Mouse (Mus musculus): ENCODE data around the gene Npcd. TPM values are rescaled to one million over a fixed set of nuclear protein-coding genes. Genes with fewer than 3 reads are reported as not detected.

The Npcd gene
- polyA plus RNA-seq, 1 experiment from 2014 or later: not detected

DNA sequence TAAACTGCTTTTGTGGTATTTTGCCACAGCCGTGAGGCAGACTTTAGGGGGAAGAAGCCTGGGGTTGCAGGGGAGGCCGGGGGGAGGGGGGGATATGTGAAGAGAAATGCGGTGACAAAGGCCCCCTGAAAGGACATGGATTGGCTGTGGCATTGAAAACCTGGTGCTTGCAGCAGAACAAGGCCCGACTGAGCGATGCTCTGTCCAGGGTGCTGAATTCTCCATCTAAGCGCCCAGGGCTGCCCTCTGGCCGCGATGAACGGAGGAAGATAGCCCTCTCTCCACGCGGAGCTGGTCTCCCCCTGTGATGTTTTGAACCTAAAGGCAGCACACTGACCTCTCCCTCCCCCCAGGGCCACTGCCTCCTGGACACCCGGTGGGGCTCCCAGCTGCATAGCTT lies 42.5 kb downstream of the Npcd start:
- WGBS: 0% methylated on average over 12 of the region's 12 CpGs
- Histone ChIP-seq H3K27ac (replicated peaks in 1 of 2; ENCODE audit: control insufficient read depth in 1 of 2, insufficient read depth in 1 of 2, low read depth in 2 of 2, low read length in 2 of 2) (no peak overlapping the region), H3K36me3 (ENCODE audit: control insufficient read depth, insufficient read depth, low read length) (no peaks in the 10 kb centered on the region), H3K27me3 (ENCODE audit: control insufficient read depth, insufficient read depth, low read length) (peaks cover 16% of the 10 kb centered on the region), H3K4me1 (ENCODE audit: control insufficient read depth in 2 of 2, insufficient read depth in 2 of 2, low read length in 2 of 2) (no peaks in the 10 kb centered on the region), H3K4me2 (ENCODE audit: low read length) (no peak overlapping the region), H3K9ac (ENCODE audit: low read length) (no peak overlapping the region), H3K9me3 (ENCODE audit: control insufficient read depth, low read length) (no peaks in the 10 kb centered on the region), H3K4me3 (ENCODE audit: control insufficient read depth in 1 of 2, insufficient read depth in 1 of 2, low read depth in 1 of 2, low read length in 2 of 2) (no peak overlapping the region)
- no peak for ATAC-seq (ENCODE audit: insufficient number of reproducible peaks, insufficient read depth, low FRiP score, low read depth)

DNA sequence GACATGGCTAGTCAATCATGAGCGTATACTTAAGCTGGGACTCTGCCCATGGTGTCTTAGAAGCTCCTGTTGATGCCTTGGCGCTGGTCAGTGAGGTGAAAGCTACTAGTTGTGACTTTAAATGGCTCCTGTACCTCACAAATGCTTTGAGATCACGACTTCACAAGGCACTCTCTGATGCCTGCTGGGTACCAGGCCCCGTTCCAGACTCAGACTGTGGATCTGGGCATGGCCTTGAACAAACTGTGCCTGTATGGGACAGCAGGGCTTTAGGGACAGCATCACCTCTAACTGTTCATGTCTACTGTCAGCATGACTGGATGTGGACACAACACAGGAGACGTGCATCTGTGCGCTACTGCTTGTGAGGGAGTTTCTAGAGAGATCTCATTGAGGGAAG lies 43.1 kb downstream of the Npcd start:
- Histone ChIP-seq H3K9me3 (ENCODE audit: control insufficient read depth, low read length) (no peaks in the 10 kb centered on the region), H3K4me2 (ENCODE audit: low read length) (no peak overlapping the region), H3K36me3 (ENCODE audit: control insufficient read depth, insufficient read depth, low read length) (no peaks in the 10 kb centered on the region), H3K27me3 (ENCODE audit: control insufficient read depth, insufficient read depth, low read length) (peaks cover 16% of the 10 kb centered on the region), H3K27ac (replicated peaks in 1 of 2; ENCODE audit: control insufficient read depth in 1 of 2, insufficient read depth in 1 of 2, low read depth in 2 of 2, low read length in 2 of 2) (no peak overlapping the region), H3K4me3 (ENCODE audit: control insufficient read depth in 1 of 2, insufficient read depth in 1 of 2, low read depth in 1 of 2, low read length in 2 of 2) (no peak overlapping the region), H3K9ac (ENCODE audit: low read length) (no peak overlapping the region), H3K4me1 (ENCODE audit: control insufficient read depth in 2 of 2, insufficient read depth in 2 of 2, low read length in 2 of 2) (no peaks in the 10 kb centered on the region)
- no peak for ATAC-seq (ENCODE audit: insufficient number of reproducible peaks, insufficient read depth, low FRiP score, low read depth)
- WGBS: 80% methylated on average over 6 of the region's 6 CpGs

DNA sequence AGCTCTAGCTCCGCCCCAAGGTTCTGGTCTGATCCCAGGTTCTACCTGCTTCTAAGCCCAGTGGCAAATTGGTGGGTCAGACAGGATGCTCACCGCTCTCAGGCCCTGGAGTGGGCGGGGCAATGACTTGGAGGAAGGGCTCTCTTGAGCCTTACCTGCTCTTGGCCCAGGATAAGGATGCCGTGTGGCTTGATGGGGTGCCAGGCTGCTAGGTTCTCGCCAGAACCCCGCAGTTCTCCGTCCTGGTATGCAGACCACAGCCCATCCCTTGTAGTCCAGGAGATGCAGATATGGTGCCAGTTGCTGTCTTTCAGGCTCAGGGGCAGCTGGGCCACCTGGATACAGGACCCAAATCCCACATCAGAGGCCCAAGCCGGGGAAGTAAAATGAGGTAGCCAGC lies 43.9 kb downstream of the Npcd start:
- 44% methylated on average over 8 of the region's 8 CpGs for WGBS
- no peak overlapping the region for H3K4me3 ChIP-seq (ENCODE audit: control insufficient read depth in 1 of 2, insufficient read depth in 1 of 2, low read depth in 1 of 2, low read length in 2 of 2)
- no peaks in the 10 kb centered on the region for H3K4me1 ChIP-seq (ENCODE audit: control insufficient read depth in 2 of 2, insufficient read depth in 2 of 2, low read length in 2 of 2)
- H3K36me3 ChIP-seq (ENCODE audit: control insufficient read depth, insufficient read depth, low read length): no peaks in the 10 kb centered on the region
- H3K27ac ChIP-seq (replicated peaks in 1 of 2; ENCODE audit: control insufficient read depth in 1 of 2, insufficient read depth in 1 of 2, low read depth in 2 of 2, low read length in 2 of 2): no peak overlapping the region
- peaks cover 23% of the 10 kb centered on the region for H3K27me3 ChIP-seq (ENCODE audit: control insufficient read depth, insufficient read depth, low read length)
- no peak for ATAC-seq (ENCODE audit: insufficient number of reproducible peaks, insufficient read depth, low FRiP score, low read depth)
- no peak overlapping the region for H3K4me2 ChIP-seq (ENCODE audit: low read length)
- no peaks in the 10 kb centered on the region for H3K9me3 ChIP-seq (ENCODE audit: control insufficient read depth, low read length)
- no peak overlapping the region for H3K9ac ChIP-seq (ENCODE audit: low read length)

DNA sequence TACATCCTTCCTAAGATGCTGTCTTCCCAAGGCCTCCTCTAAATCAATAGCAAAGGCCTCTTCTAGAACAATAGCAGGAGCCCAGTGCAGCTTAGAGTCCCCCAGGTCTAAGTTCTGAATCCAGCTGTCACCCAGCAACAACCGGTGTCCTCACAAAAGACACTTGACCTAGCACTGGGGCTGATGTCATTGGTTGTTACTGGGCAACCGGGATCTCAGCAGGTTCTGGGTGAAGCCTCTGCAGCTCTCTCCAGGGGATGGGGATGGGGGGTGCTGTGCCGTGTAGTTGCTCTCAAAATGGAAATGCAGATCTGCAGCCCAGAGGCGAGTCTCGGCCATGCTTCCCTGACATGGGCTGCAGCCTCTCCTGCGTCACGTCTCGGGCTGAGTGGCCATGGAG lies 46.2 kb downstream of the Npcd start:
- no peak for ATAC-seq (ENCODE audit: insufficient number of reproducible peaks, insufficient read depth, low FRiP score, low read depth)
- H3K9me3 ChIP-seq (ENCODE audit: control insufficient read depth, low read length): no peaks in the 10 kb centered on the region
- H3K36me3 ChIP-seq (ENCODE audit: control insufficient read depth, insufficient read depth, low read length): no peaks in the 10 kb centered on the region
- WGBS: 56% methylated on average over 8 of the region's 8 CpGs
- peaks cover 18% of the 10 kb centered on the region for H3K27me3 ChIP-seq (ENCODE audit: control insufficient read depth, insufficient read depth, low read length)
- no peak overlapping the region for H3K4me2 ChIP-seq (ENCODE audit: low read length)
- no peak overlapping the region for H3K9ac ChIP-seq (ENCODE audit: low read length)
- no peak overlapping the region for H3K4me3 ChIP-seq (ENCODE audit: control insufficient read depth in 1 of 2, insufficient read depth in 1 of 2, low read depth in 1 of 2, low read length in 2 of 2)
- no peaks in the 10 kb centered on the region for H3K4me1 ChIP-seq (ENCODE audit: control insufficient read depth in 2 of 2, insufficient read depth in 2 of 2, low read length in 2 of 2)
- H3K27ac ChIP-seq (replicated peaks in 1 of 2; ENCODE audit: control insufficient read depth in 1 of 2, insufficient read depth in 1 of 2, low read depth in 2 of 2, low read length in 2 of 2): no peak overlapping the region

DNA sequence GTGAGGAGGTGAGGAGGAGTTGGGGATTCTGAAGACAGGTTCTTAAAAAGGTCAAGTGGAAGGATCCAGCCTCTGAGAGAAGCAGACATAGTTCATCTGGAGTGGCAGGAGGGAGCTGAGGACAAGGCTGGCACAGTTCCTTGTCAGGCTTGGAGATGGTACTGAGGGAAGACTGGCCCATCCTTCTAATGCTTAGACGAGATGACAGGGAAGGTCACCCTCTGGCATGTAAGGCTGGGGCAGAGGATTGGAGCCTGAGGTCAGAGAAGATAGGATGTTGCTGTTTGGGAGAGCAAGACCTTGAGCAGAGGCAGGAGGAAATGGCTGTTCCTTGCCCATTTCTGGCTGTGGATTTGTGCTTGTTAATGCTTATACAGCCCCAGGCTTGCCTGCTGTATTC lies 49.0 kb downstream of the Npcd start:
- H3K9ac ChIP-seq (ENCODE audit: low read length): no peak overlapping the region
- no peak overlapping the region for H3K27ac ChIP-seq (replicated peaks in 1 of 2; ENCODE audit: control insufficient read depth in 1 of 2, insufficient read depth in 1 of 2, low read depth in 2 of 2, low read length in 2 of 2)
- H3K9me3 ChIP-seq (ENCODE audit: control insufficient read depth, low read length): no peaks in the 10 kb centered on the region
- H3K4me2 ChIP-seq (ENCODE audit: low read length): no peak overlapping the region
- WGBS: 40% methylated on average over 1 of the region's 1 CpGs
- no peak overlapping the region for H3K4me3 ChIP-seq (ENCODE audit: control insufficient read depth in 1 of 2, insufficient read depth in 1 of 2, low read depth in 1 of 2, low read length in 2 of 2)
- no peaks in the 10 kb centered on the region for H3K4me1 ChIP-seq (ENCODE audit: control insufficient read depth in 2 of 2, insufficient read depth in 2 of 2, low read length in 2 of 2)
- H3K36me3 ChIP-seq (ENCODE audit: control insufficient read depth, insufficient read depth, low read length): no peaks in the 10 kb centered on the region
- H3K27me3 ChIP-seq (ENCODE audit: control insufficient read depth, insufficient read depth, low read length): peaks cover 10% of the 10 kb centered on the region; the same call in 1 of the 2 replicates
- ATAC-seq (ENCODE audit: insufficient number of reproducible peaks, insufficient read depth, low FRiP score, low read depth): no peak

DNA sequence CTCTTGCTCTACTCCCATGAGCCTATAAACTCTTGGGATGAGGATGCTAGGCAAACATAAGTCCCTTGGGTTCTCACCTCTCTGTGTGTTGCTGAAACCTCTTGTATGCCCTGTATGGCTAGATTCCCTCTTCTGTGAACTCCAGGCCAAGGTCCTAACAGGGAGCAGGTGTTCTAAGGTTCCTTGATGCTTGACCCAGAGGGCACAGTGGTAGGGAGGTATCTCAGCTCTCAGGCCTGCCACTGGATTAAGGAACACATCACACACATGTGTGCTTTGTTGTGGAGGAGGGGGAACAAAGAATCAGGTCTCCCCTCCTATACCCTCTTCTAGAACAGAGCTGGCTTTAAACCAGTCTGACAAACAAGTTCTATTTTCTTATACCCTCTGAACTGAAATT lies 56.3 kb downstream of the Npcd start, which contains the start of gene Dnal4:
Gene Dnal4 (minus strand): TSS at position 101 of the 400 bp plus-strand sequence.
- peaks cover 7 to 10% of the 10 kb centered on the region in 2 experiments for H3K4me1 ChIP-seq (ENCODE audit: control insufficient read depth in 2 of 2, insufficient read depth in 2 of 2, low read length in 2 of 2)
- H3K4me2 ChIP-seq (ENCODE audit: low read length): no peak within 1 kb of the TSS
- H3K27ac ChIP-seq (replicated peaks in 1 of 2; ENCODE audit: control insufficient read depth in 1 of 2, insufficient read depth in 1 of 2, low read depth in 2 of 2, low read length in 2 of 2): no peak within 1 kb of the TSS
- H3K27me3 ChIP-seq (ENCODE audit: control insufficient read depth, insufficient read depth, low read length): no peaks in the 10 kb centered on the region
- no peak within 1 kb of the TSS for H3K9ac ChIP-seq (ENCODE audit: low read length)
- no peaks in the 10 kb centered on the region for H3K9me3 ChIP-seq (ENCODE audit: control insufficient read depth, low read length)
- ATAC-seq (ENCODE audit: insufficient number of reproducible peaks, insufficient read depth, low FRiP score, low read depth): no peak
- H3K36me3 ChIP-seq (ENCODE audit: control insufficient read depth, insufficient read depth, low read length): no peaks in the 10 kb centered on the region
- no peak within 1 kb of the TSS for H3K4me3 ChIP-seq (ENCODE audit: control insufficient read depth in 1 of 2, insufficient read depth in 1 of 2, low read depth in 1 of 2, low read length in 2 of 2)

DNA sequence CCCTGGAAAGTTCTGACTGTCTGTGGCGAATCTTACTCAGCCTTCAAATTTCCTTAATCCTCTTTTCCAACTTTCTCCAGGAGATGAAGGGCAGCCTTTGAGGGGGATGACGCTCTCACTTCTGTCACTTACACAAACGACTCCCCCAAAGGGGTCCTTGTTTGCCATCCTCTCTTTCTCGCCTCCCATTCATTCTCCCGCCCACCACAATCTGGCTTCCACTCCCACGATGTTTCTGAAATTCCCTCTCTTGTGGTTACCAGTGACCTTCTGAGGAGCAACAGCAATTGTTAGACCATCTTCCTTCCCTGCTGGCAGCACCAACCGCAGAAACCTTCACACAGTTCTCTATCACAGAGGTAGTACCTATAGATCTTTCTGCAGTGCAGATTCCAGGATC lies 58.4 kb downstream of the Npcd start:
- no peaks in the 10 kb centered on the region for H3K9me3 ChIP-seq (ENCODE audit: control insufficient read depth, low read length)
- 50% methylated on average over 7 of the region's 7 CpGs for WGBS
- H3K4me2 ChIP-seq (ENCODE audit: low read length): no peak overlapping the region
- no peak for ATAC-seq (ENCODE audit: insufficient number of reproducible peaks, insufficient read depth, low FRiP score, low read depth)
- no peaks in the 10 kb centered on the region for H3K36me3 ChIP-seq (ENCODE audit: control insufficient read depth, insufficient read depth, low read length)
- no peaks in the 10 kb centered on the region for H3K27me3 ChIP-seq (ENCODE audit: control insufficient read depth, insufficient read depth, low read length)
- no peak overlapping the region for H3K9ac ChIP-seq (ENCODE audit: low read length)
- H3K4me3 ChIP-seq (ENCODE audit: control insufficient read depth in 1 of 2, insufficient read depth in 1 of 2, low read depth in 1 of 2, low read length in 2 of 2): no peak overlapping the region
- no peak overlapping the region for H3K27ac ChIP-seq (replicated peaks in 1 of 2; ENCODE audit: control insufficient read depth in 1 of 2, insufficient read depth in 1 of 2, low read depth in 2 of 2, low read length in 2 of 2)
- H3K4me1 ChIP-seq (ENCODE audit: control insufficient read depth in 2 of 2, insufficient read depth in 2 of 2, low read length in 2 of 2): peaks cover 15 to 18% of the 10 kb centered on the region in 2 experiments

Data from heart, embryonic 14.5 days (tissue).